Mouse (Mus musculus): ENCODE measurements around the gene L3mbtl3. TPM values are rescaled to one million over a fixed set of nuclear protein-coding genes. Genes with fewer than 3 reads are reported as not detected.

L3mbtl3 gene
- polyA plus RNA-seq, 1 experiment from 2014 or later: 1.4 TPM

DNA sequence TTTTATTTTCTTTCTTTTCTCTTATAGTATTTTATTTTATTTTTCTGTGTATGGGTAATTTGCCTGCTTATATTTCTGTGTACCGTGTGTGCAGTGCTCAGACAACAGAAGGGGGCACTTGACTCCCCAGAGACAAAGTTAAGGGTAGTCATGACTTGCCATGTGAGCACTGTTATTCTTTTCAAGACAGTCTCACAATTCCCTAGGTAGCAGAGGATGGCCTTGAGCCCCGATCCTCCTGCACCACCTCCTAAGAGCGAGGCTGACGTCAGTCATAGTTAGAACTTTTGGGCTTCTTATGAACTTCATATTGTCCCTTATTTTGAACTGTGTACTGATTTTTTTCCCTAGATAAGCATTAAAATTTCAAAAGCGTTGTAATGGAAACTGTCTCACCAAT is 48.5 kb downstream of the L3mbtl3 start:
- ATAC-seq (ENCODE audit: low read depth): no peak
- H3K27me3 ChIP-seq (ENCODE audit: control insufficient read depth, insufficient read depth, low read depth, low read length): no peaks in the 10 kb centered on the region
- WGBS (ENCODE audit: insufficient replicate concordance): 76% methylated on average over 5 of the region's 5 CpGs
- no peaks in the 10 kb centered on the region for H3K9me3 ChIP-seq (replicated peaks; ENCODE audit: control insufficient read depth, low read length)
- H3K4me2 ChIP-seq (ENCODE audit: low read depth, low read length): no peak overlapping the region
- no peaks in the 10 kb centered on the region for H3K4me1 ChIP-seq (ENCODE audit: control insufficient read depth, low read depth, low read length)
- no peak overlapping the region for H3K9ac ChIP-seq (ENCODE audit: low read depth, low read length)
- no peak overlapping the region for H3K27ac ChIP-seq (ENCODE audit: low read length)
- no peaks in the 10 kb centered on the region for H3K36me3 ChIP-seq (ENCODE audit: control insufficient read depth, insufficient read depth)
- H3K4me3 ChIP-seq (ENCODE audit: low read depth, low read length): no peak overlapping the region

DNA sequence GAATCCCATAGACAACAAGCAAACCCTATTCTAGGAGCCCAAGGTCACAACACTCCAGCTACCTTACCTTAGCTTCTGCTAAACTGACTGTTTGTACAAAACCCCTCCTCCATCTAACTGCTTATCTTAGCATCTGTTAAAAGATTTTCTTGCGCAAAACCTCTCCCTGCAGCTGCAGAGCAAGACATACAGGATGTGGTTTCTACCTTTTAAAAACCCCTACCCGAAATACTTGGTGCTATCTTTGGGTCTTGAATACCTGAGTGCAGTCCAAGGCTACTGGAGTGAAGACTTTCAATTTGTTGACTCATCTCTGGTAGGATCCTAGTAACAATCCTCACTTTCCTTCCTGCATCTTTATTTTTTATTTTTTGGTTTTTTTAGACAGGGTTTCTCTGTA is 50.5 kb downstream of the L3mbtl3 start:
- no peak overlapping the region for H3K27ac ChIP-seq (ENCODE audit: low read length)
- no peaks in the 10 kb centered on the region for H3K9me3 ChIP-seq (replicated peaks; ENCODE audit: control insufficient read depth, low read length)
- ATAC-seq (ENCODE audit: low read depth): no peak
- no peaks in the 10 kb centered on the region for H3K4me1 ChIP-seq (ENCODE audit: control insufficient read depth, low read depth, low read length)
- no peaks in the 10 kb centered on the region for H3K36me3 ChIP-seq (ENCODE audit: control insufficient read depth, insufficient read depth)
- H3K27me3 ChIP-seq (ENCODE audit: control insufficient read depth, insufficient read depth, low read depth, low read length): no peaks in the 10 kb centered on the region
- WGBS (ENCODE audit: insufficient replicate concordance): 18% methylated on average over 2 of the region's 2 CpGs
- no peak overlapping the region for H3K4me3 ChIP-seq (ENCODE audit: low read depth, low read length)
- no peak overlapping the region for H3K4me2 ChIP-seq (ENCODE audit: low read depth, low read length)
- no peak overlapping the region for H3K9ac ChIP-seq (ENCODE audit: low read depth, low read length)

DNA sequence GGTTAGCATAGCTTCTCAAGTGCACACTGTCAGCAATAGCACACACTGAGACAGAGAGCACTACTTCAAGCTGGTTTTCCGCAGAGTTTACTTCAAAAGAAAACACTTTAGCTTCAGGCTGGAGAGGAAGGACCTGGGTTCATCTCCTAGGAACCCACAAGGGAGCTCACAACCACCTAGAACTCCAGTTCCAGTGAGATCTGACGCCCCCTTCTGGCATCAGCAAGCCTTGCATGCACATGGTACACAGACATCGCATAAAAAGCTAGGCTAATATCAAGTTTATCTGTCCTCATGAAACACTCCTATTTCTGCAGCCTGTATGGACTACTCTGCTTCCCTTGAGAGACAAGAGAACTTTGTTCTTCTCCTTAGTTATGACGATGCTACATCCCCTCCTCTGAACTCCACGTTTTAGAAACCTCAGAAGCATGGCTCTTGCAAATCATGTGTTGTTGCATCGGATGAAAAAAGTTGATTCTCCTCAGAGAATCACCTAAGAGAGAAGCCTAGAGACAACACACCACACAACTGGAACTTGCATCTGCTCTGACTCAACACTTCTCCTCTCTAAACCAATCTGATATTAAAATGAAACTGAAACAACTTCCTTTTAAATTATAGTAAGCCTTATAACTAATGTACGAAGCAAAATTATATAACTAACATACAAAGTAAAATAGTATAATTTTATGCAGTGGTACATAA is 53.3 kb downstream of the L3mbtl3 start:
- Histone ChIP-seq H3K27ac (ENCODE audit: low read length) (no peak overlapping the region), H3K9ac (ENCODE audit: low read depth, low read length) (no peak overlapping the region), H3K27me3 (ENCODE audit: control insufficient read depth, insufficient read depth, low read depth, low read length) (no peaks in the 10 kb centered on the region), H3K4me2 (ENCODE audit: low read depth, low read length) (no peak overlapping the region), H3K36me3 (ENCODE audit: control insufficient read depth, insufficient read depth) (no peaks in the 10 kb centered on the region; the same call in 1 of the 2 replicates), H3K4me3 (ENCODE audit: low read depth, low read length) (no peak overlapping the region), H3K4me1 (ENCODE audit: control insufficient read depth, low read depth, low read length) (no peaks in the 10 kb centered on the region), H3K9me3 (replicated peaks; ENCODE audit: control insufficient read depth, low read length) (no peaks in the 10 kb centered on the region)
- 62% methylated on average over 7 of the region's 7 CpGs for WGBS (ENCODE audit: insufficient replicate concordance)
- no peak for ATAC-seq (ENCODE audit: low read depth)

DNA sequence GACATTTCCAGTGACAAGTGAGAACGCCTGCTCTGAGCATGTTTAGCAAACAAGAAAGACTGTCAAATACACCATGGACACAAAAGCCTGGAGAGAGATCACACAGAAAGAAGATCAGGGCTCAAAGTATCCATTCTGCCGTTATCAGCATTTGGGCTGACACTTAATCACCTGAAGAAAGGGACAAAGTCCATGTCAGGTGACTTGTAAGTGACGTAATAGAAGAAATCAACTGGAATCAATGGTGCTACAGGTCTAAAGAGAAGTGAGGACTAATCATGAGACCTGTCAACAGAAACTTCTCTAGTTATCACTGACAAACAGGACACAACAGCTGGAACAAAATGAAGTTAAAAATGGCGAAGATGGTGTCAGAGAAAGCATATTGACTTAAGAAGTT is 55.1 kb downstream of the L3mbtl3 start:
- no peaks in the 10 kb centered on the region for H3K9me3 ChIP-seq (replicated peaks; ENCODE audit: control insufficient read depth, low read length)
- no peak overlapping the region for H3K27ac ChIP-seq (ENCODE audit: low read length)
- WGBS (ENCODE audit: insufficient replicate concordance): 55% methylated on average over 4 of the region's 4 CpGs

DNA sequence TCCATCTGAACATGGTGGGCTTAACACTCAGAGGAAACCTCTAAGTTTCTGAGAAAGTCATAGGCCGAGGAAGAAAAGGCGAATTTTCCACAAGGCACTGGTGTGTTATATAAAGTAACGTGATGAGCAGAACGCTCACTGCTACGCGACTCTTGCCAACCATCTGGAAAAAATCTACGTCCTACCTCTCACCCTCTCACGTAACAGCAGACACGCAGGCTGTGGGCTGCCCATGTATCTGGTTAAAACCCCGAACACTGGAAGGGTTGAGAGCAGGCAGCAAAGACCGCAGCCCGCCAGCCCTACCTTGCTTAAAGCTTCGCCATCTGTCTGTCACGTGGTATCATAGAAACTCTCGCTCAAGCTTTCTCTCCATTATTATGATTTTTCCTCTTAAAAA is 61.4 kb downstream of the L3mbtl3 start:
- no peaks in the 10 kb centered on the region for H3K4me1 ChIP-seq (ENCODE audit: control insufficient read depth, low read depth, low read length)
- no peak overlapping the region for H3K27ac ChIP-seq (ENCODE audit: low read length)
- H3K4me3 ChIP-seq (ENCODE audit: low read depth, low read length): no peak overlapping the region
- H3K36me3 ChIP-seq (ENCODE audit: control insufficient read depth, insufficient read depth): no peaks in the 10 kb centered on the region; the same call in 1 of the 2 replicates
- H3K9me3 ChIP-seq (replicated peaks; ENCODE audit: control insufficient read depth, low read length): no peaks in the 10 kb centered on the region
- no peaks in the 10 kb centered on the region for H3K27me3 ChIP-seq (ENCODE audit: control insufficient read depth, insufficient read depth, low read depth, low read length)
- no peak overlapping the region for H3K9ac ChIP-seq (ENCODE audit: low read depth, low read length)
- no peak for ATAC-seq (ENCODE audit: low read depth)
- no peak overlapping the region for H3K4me2 ChIP-seq (ENCODE audit: low read depth, low read length)
- WGBS (ENCODE audit: insufficient replicate concordance): 79% methylated on average over 15 of the region's 15 CpGs

More for the DNA sequence above, 55.1 kb downstream of the L3mbtl3 start:
- ATAC-seq (ENCODE audit: low read depth): no peak
- H3K36me3 ChIP-seq (ENCODE audit: control insufficient read depth, insufficient read depth): no peaks in the 10 kb centered on the region; the same call in 1 of the 2 replicates
- no peak overlapping the region for H3K9ac ChIP-seq (ENCODE audit: low read depth, low read length)
- no peaks in the 10 kb centered on the region for H3K4me1 ChIP-seq (ENCODE audit: control insufficient read depth, low read depth, low read length)
- no peak overlapping the region for H3K4me3 ChIP-seq (ENCODE audit: low read depth, low read length)
- H3K4me2 ChIP-seq (ENCODE audit: low read depth, low read length): no peak overlapping the region
- H3K27me3 ChIP-seq (ENCODE audit: control insufficient read depth, insufficient read depth, low read depth, low read length): no peaks in the 10 kb centered on the region

DNA sequence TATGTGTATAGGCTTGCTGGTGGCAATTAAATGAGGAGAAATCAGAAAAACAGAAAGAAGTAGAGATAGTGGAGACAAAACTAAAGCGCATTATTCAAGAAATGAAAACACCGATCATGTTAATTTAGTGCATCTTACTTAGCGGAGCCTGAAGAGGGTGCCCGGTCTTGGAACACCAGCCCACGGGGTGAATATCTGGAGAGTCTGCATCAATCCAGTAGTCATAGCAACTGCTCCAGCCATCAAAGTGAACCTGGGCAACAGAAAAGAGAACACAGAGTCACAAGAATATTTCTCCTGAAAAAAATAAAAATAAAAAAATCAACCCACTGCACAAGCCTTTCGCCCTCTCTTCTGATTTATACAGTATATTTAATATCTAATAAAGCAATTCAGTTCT is 72.3 kb downstream of the L3mbtl3 start:
- no peak overlapping the region for H3K4me2 ChIP-seq (ENCODE audit: low read depth, low read length)
- H3K4me1 ChIP-seq (ENCODE audit: control insufficient read depth, low read depth, low read length): no peaks in the 10 kb centered on the region
- H3K9me3 ChIP-seq (replicated peaks; ENCODE audit: control insufficient read depth, low read length): no peaks in the 10 kb centered on the region
- H3K9ac ChIP-seq (ENCODE audit: low read depth, low read length): no peak overlapping the region
- WGBS (ENCODE audit: insufficient replicate concordance): 86% methylated on average over 6 of the region's 6 CpGs
- no peaks in the 10 kb centered on the region for H3K27me3 ChIP-seq (ENCODE audit: control insufficient read depth, insufficient read depth, low read depth, low read length)
- no peaks in the 10 kb centered on the region for H3K36me3 ChIP-seq (ENCODE audit: control insufficient read depth, insufficient read depth)
- ATAC-seq (ENCODE audit: low read depth): no peak
- H3K27ac ChIP-seq (ENCODE audit: low read length): no peak overlapping the region
- no peak overlapping the region for H3K4me3 ChIP-seq (ENCODE audit: low read depth, low read length)

DNA sequence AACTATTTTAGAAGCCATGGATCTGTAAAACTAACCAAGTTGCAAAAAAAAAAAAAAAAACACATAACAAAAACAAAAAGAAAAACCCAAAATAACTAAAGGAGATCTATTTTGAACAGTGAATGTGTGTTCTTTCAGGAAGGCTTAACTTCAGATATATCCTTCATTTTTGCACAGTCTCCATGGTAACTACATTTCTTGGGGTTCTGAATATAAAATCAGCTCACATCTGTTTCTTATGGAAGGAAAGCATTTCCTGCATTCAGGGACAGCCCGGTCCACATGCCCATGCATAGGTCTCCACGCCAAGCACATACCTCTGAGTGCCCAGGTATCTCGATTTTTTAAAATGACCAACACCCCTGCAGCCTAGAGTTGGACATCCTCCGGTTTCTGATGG is 73.4 kb downstream of the L3mbtl3 start:
- H3K4me3 ChIP-seq (ENCODE audit: low read depth, low read length): no peak overlapping the region
- no peaks in the 10 kb centered on the region for H3K9me3 ChIP-seq (replicated peaks; ENCODE audit: control insufficient read depth, low read length)
- no peak overlapping the region for H3K4me2 ChIP-seq (ENCODE audit: low read depth, low read length)
- WGBS (ENCODE audit: insufficient replicate concordance): 64% methylated on average over 4 of the region's 4 CpGs
- no peaks in the 10 kb centered on the region for H3K27me3 ChIP-seq (ENCODE audit: control insufficient read depth, insufficient read depth, low read depth, low read length)
- H3K9ac ChIP-seq (ENCODE audit: low read depth, low read length): no peak overlapping the region
- ATAC-seq (ENCODE audit: low read depth): no peak
- H3K36me3 ChIP-seq (ENCODE audit: control insufficient read depth, insufficient read depth): no peaks in the 10 kb centered on the region
- no peaks in the 10 kb centered on the region for H3K4me1 ChIP-seq (ENCODE audit: control insufficient read depth, low read depth, low read length)
- H3K27ac ChIP-seq (ENCODE audit: low read length): no peak overlapping the region

DNA sequence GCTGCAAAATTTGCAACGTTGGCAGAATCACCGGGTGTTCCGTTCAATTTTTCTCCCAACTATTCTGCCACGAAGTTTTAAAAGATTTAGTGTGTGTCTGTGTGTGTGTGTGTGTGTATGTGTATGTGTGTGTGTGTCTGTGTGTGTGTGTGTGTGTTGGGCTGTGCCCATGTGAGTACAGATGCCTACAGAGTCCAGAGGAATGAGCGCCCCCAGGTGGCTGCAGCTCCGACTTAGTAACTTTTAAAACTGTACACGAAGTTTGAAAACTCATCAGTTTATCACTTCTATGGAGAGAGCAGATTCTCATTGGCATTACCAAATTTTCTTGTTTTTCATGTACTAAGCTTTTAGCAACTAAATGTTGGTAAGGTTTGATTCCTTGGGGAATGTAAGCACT is 78.1 kb downstream of the L3mbtl3 start:
- no peak overlapping the region for H3K27ac ChIP-seq (ENCODE audit: low read length)
- H3K4me1 ChIP-seq (ENCODE audit: control insufficient read depth, low read depth, low read length): no peaks in the 10 kb centered on the region
- H3K4me2 ChIP-seq (ENCODE audit: low read depth, low read length): no peak overlapping the region
- no peaks in the 10 kb centered on the region for H3K9me3 ChIP-seq (replicated peaks; ENCODE audit: control insufficient read depth, low read length)
- H3K4me3 ChIP-seq (ENCODE audit: low read depth, low read length): no peak overlapping the region
- no peaks in the 10 kb centered on the region for H3K27me3 ChIP-seq (ENCODE audit: control insufficient read depth, insufficient read depth, low read depth, low read length)
- no peaks in the 10 kb centered on the region for H3K36me3 ChIP-seq (ENCODE audit: control insufficient read depth, insufficient read depth)
- ATAC-seq (ENCODE audit: low read depth): no peak
- H3K9ac ChIP-seq (ENCODE audit: low read depth, low read length): no peak overlapping the region
- 80% methylated on average over 7 of the region's 7 CpGs for WGBS (ENCODE audit: insufficient replicate concordance)

DNA sequence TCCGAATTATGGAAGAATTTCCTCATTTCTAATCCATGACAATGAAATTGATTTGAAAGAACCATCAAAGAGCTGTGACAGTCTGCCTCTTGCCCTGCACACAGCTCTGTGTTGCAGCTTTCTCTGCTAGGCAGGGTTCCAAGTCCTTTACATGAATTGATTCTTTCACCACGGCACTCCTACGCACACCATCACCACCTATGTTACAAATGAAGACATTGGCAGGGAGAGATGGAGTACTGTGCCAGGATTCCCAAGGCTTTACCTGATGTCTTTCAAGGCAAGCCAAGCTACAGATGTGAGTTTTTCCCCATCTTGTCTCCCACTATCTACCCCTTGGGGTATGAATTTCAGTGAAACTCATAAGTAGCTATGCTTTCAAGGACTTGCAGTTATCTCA is 78.6 kb downstream of the L3mbtl3 start:
- Histone ChIP-seq H3K4me1 (ENCODE audit: control insufficient read depth, low read depth, low read length) (no peaks in the 10 kb centered on the region), H3K27me3 (ENCODE audit: control insufficient read depth, insufficient read depth, low read depth, low read length) (no peaks in the 10 kb centered on the region), H3K36me3 (ENCODE audit: control insufficient read depth, insufficient read depth) (0 out of 2 replicates have a peak, but pooled peaks cover 2% of the 10 kb centered on the region), H3K9me3 (replicated peaks; ENCODE audit: control insufficient read depth, low read length) (no peaks in the 10 kb centered on the region), H3K9ac (ENCODE audit: low read depth, low read length) (no peak overlapping the region), H3K4me2 (ENCODE audit: low read depth, low read length) (no peak overlapping the region), H3K4me3 (ENCODE audit: low read depth, low read length) (no peak overlapping the region), H3K27ac (ENCODE audit: low read length) (no peak overlapping the region)
- WGBS (ENCODE audit: insufficient replicate concordance): 51% methylated on average over 3 of the region's 3 CpGs
- ATAC-seq (ENCODE audit: low read depth): no peak
